Mouse (Mus musculus): ENCODE results near the gene Pla2g4e.
"Not testable (repeated sequence)": the region's sequence is repeated elsewhere in the genome, so short reads cannot be mapped to it uniquely, and the experiment has no call there.

The Pla2g4e gene

GRCm38 (mm10) chr2:120244679-120245420 lies at the start of gene Pla2g4e:
Gene Pla2g4e (minus strand): TSS chr2:120245335.
- peak; percentile 23 for DNase-seq

- DNase-seq, result no peak
These were observed 46.4 kb upstream of the Pla2g4e start for GRCm38 (mm10) chr2:120291471-120292078.

- DNase-seq, result no peak
These were observed 43.9 kb upstream of the Pla2g4e start, which contains the start of gene Pla2g4d for GRCm38 (mm10) chr2:120288995-120289394. Gene Pla2g4d (minus strand): TSS chr2:120289197.

DNA sequence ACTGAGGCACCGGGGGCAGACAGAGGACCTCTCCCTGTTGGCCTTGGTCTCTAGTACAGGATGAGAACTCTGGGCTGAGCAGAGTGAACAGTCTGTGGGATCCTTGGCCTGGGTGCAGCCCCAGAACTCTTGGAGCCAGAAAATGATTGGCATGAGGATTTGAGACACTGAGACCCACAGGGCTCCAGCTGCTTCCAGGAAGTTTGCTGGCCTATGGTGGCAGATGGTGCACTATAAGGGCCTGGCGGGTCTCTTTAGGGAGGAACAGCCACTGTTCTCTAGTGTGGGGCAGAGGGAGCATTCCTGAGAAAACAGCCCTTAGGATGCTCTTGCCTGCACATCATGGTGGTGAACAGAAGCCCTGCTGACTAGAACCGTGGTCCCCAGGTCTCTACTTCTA lies 43.3 kb upstream of the Pla2g4e start:
- no peak for DNase-seq

- DNase-seq, result no peak
These were observed 40.5 kb upstream of the Pla2g4e start for GRCm38 (mm10) chr2:120285639-120286038.

DNA sequence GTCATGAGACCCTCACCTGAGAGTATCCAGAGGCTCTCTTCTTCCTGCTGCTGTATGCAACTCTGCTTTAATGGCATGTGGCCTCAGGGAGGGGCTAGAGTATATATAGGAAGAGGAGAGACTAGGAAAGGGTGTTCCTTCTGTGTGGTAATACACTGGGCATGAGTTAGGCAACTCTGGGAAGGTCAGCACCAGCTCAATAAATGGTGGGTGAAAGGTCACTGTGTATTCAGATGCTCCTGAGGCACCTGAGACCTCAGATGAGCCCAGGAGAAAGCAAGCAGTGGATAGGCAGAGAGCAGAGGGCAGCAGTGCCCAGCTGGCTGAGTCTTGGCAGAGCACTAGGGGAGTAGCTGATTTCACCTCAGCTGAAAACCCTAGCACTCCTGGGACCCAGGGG lies 39.6 kb upstream of the Pla2g4e start:
- DNase-seq, result no peak

- no peak for DNase-seq
These were observed 39.0 kb upstream of the Pla2g4e start for GRCm38 (mm10) chr2:120284094-120284493.

DNA sequence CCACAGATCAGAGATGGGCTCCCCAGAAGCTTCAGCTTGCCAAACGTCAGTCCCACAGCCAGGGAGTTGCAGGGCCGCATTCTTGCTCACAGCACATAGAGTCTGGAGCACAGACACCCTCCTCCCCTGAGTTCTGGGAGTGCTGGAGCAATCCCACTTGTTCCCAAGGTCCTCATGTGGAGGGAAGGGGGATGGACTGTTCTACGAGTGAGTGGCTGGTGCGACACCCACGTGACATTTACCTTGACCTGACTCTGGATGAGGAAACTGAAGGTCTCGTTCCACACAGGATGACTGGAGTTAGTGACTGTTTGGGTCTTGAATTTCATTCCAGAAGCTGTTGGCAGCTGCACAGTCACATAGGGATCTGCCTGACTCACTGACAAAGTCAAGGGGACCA lies 38.4 kb upstream of the Pla2g4e start:
- DNase-seq, result no peak

DNA sequence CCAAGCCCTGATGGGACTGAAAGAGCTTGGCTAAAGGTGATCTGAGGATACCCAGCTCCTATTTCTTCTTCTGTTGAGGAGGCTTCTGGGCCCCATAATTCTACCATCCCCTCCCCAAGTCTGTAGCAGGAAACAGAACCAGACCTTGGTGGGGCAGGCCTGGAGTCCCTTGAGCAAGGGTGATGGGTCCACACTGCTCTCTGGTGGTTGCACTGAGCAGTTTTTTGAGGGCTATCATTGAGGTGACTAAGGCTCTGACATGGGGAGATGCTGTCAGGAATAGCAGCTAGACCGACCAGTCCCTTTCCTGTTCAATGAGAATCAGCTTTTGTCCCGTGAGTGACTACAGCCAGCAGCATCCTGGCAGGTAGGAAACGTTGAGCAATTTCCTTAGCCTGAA lies 36.1 kb upstream of the Pla2g4e start:
- DNase-seq, result no peak

DNA sequence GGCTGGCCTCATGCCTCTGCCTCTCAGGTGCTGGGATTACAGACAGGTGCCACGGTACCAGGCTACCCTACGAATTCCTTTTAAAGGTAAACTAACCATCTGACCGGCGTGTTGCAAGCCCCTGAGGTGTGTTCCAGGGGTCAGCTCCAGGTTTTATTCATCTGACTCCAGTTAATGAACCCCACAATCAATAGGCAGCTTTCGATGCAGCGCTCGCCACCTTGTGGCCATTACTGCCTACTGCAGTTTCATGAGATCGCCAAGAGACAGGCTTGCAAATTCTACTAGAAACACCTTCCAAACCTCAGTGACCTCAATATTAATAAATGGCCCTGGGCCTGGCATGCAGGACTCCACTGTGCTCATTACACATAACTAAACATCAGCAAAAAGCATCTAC lies 34.8 kb upstream of the Pla2g4e start:
- DNase-seq, result peak; percentile 72

DNA sequence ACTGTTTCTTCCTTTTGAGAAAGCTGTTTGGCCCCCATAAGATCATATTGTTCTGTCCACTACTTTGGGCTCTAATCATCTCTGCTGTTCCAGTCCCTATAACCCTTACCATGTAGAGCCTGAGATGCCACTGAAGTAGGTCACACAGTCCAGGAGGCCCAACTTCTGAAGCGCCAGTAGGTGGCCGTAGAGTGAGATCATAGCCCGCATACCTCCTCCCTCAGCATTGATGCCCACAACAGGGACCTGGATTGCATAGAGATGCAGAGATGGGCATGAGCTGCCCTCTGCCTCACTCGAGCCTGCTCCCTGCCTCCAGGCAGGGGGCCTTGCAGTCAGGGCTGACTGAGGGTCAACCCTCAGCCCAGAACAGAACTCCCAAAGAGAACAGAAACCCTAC lies 31.8 kb upstream of the Pla2g4e start:
- no peak for DNase-seq

- peak; percentile 34 for DNase-seq
These were observed 23.5 kb upstream of the Pla2g4e start for GRCm38 (mm10) chr2:120268635-120269034.

DNA sequence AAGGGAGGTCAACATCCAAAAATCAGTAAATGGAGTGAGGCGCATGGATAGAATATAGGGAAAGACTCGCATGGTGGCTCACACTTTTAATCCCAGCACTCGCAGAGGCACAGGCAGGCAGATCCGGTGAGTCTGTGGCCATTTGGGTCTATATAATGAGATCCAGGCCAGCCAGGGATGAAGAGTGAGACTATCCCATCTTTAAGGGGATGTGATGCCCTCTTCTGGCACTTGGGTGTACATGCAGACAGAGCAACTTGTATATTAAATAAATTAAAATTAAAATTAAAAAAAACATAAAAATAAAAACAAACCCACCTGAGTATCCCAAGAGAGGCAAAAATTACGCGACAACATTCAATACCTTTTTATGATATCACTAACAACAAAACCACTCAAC lies 20.4 kb upstream of the Pla2g4e start:
- no peak for DNase-seq

DNA sequence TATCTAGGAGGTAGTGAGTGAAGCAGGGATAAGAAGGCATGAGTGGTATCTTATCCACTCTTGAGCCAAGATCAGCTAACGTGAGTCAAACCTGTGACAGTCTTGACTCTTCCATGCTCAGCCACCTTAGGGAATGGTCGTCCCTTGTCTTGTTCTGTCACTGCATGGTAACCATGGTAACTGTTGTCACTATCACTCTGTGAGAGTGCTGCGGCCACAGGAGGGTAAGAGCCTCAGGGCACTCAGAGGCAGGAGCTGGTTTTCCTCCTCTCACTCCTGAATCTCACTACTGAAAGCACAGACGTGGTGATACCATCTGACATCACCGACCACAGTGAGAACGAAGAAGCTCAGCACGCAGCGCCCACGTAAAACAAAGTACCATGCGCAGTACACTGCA lies 19.7 kb upstream of the Pla2g4e start:
- DNase-seq, result no peak

- no peak for DNase-seq
These were observed 17.7 kb upstream of the Pla2g4e start for GRCm38 (mm10) chr2:120262876-120263275.

DNA sequence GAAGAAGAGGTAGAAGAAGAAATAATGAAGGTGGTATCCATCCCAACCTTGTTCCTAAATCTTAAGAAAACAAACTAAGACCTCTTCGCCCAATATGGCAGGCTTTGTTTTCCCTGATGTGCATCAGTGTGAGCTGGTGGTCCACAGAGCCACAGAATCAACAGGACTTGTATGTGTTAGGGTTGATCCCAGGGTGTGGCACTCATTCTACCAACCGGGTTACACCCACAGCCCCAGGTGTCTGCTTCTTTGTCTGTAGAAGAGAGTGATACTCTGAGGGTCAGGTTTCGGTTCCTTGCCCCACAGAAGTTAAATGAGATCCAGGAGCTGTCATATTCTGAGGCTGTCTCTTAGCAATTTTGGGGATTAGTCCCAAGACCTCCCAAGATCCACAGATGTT lies 16.2 kb upstream of the Pla2g4e start:
- DNase-seq, result no peak

GRCm38 (mm10) chr2:120256259-120256658 lies 11.1 kb upstream of the Pla2g4e start:
- no peak for DNase-seq

DNA sequence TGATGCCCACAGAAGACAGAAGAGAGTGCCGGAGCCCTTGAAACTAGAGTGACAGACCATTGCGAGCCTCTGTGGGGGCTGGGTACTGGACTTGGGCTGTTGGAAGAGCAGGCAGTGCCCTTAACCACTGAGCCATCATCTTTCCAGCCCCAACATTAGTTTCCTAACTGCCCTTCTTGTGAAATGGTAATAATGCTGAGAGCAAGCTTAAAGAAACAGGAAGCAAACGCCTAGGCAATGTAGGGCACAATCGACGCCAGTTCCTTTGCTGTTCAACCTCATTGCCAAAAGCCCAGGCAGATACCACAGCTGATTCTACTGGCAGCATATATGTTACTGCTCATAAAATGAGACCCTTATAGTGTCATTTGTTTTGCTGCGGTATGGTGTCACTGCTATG lies 7.5 kb upstream of the Pla2g4e start:
- DNase-seq, result no peak

DNA sequence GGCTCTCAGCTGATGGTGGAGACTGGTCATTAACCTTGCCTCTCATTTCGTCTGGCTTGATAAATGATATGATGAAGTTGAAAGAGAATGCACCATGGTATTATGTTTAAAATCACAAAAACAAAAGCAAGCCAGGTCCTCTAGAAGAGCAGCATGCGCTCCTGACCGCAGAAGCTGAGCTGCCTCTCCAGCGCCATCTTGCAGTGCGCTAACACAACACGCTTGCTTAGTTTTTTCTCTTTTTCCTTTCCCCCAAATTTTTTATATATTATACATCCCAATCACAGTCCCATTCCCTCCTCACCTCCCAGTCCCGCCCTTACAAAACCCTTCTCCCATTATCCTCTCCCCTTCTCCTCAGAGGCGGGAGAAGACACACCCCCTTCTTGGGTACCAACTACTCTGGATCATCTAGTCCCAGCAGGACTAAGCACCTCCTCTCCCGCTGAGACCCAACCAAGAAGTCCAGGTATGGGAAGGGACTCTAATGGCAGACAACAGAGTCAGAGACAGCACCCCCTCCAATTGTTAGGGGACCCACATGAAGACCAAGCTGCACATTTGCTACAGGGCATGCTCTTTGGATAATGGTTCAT lies 384 bp upstream of the Pla2g4e start:
- peak; percentile 22 for DNase-seq

DNA sequence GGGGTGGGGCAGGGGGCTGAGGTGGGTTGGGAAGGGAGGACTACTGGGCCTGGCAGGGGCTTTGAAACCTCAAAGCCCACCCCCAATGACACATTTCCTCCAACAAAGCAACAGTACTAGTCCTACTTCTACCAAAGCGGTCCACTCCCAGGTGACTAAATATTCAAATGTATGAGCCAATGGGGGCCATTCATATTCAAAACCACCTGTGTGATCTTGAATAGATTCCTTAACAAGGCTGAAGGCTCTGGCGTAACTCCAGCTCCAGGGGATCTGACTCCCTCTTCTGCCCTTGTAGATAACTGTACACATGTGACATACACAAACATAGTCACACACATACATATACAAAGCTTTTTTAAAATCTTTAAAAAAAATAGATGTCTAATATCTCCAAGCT lies 1.1 kb downstream of the Pla2g4e start:
- no peak for DNase-seq

GRCm38 (mm10) chr2:120242791-120243467 lies 2.2 kb downstream of the Pla2g4e start:
- DNase-seq, result no peak

DNA sequence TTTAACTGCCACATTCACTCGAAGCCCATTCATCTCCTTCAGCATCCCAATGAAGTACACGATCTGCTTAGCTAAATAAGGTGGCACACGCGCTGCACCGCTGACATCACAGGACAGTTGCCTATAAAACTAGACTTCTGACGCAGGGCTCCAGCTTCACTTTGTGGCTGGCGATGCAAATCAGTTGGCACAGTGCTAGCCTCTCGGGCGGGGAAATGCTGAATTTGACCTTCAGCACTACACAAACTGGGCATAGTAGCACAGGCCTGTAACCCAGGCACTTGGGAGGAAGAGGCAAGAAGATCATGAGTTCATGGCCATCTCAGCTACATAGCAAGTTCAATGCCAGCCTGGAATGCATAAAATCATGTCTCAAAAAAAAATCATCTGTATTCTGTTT lies 6.4 kb downstream of the Pla2g4e start:
- DNase-seq, result not testable (repeated sequence)

- no peak for DNase-seq
These were observed 7.4 kb downstream of the Pla2g4e start for GRCm38 (mm10) chr2:120237784-120238183.
